Mouse (Mus musculus) gastrocnemius, postnatal 14 days (tissue): Measurements from ENCODE around the gene Snx15. TPM values are rescaled to one million over a fixed set of nuclear protein-coding genes. Genes with fewer than 3 reads are reported as not detected.

Source experiments
- DNase-seq: peaks from one replicate; pipeline ENCODE4 v3.0.0; 2021; ENCODE audit warnings: mixed read lengths
- intact Hi-C: fragments of 180-260 bp; cut with DNase I; formaldehyde crosslinking; loops from one replicate; pipeline ENCODE4 v1.15.1; 2025; ENCODE audit warnings: low total_unique reads
- total RNA-seq, 2 experiments: library from RNA; stranded (reverse); gene quantifications; 2 replicates each; pipeline ENCODE4 v1.2.3; 2021

The Snx15 gene
- total RNA-seq, 2 experiments from 2014 or later: 8.2 to 11.9 TPM

- intact Hi-C loops: no loop called here
- DNase-seq: no peak
Observed at GRCm38 (mm10) chr19:6082156-6082555, 45.9 kb downstream of the Snx15 start, which contains the start of gene Gm28374. Gene Gm28374, minus strand, starts transcription at chr19:6082256.

GRCm38 (mm10) chr19:6079983-6080480, 48.1 kb downstream of the Snx15 start, which contains the start of gene Tmem262:
Gene Tmem262, plus strand, starts transcription at chr19:6080033.
- no peak for DNase-seq
- intact Hi-C loops: no loop called here

- intact Hi-C loops: no loop called here
- DNase-seq: peak; percentile 79
Observed at GRCm38 (mm10) chr19:6076564-6077393, 51.3 kb downstream of the Snx15 start, which contains the start of gene Vps51. Gene Vps51, minus strand, starts transcription at chr19:6077231.

GRCm38 (mm10) chr19:6073889-6074288, 54.2 kb downstream of the Snx15 start:
- DNase-seq: no peak
- intact Hi-C loops: no loop called here

GRCm38 (mm10) chr19:6071261-6071660, 56.8 kb downstream of the Snx15 start:
- intact Hi-C loops: no loop called here
- DNase-seq: no peak

- intact Hi-C loops: no loop called here
- no peak for DNase-seq
Observed at GRCm38 (mm10) chr19:6070571-6071250, 57.4 kb downstream of the Snx15 start.

GRCm38 (mm10) chr19:6069851-6070250, 58.3 kb downstream of the Snx15 start:
- intact Hi-C loops: no loop called here
- no peak for DNase-seq

Other genes with a start within 250 kb of the Snx15 start
- under 1 TPM; 0.42 to 0.66 TPM for gene Tigd3, start 234.2 kb downstream of the Snx15 start, total RNA-seq
- 10 to 100 TPM; 71.9 to 78.2 TPM for gene Dpf2, start 215.3 kb downstream of the Snx15 start, total RNA-seq
- 10 to 100 TPM; 14.4 to 18.3 TPM for gene Cdc42ep2, start 203.5 kb downstream of the Snx15 start, total RNA-seq
- gene Pola2, start 164.1 kb downstream of the Snx15 start, total RNA-seq: 10 to 100 TPM; 10.9 to 13.2 TPM
- not detected for gene Slc22a20, start 142.2 kb downstream of the Snx15 start, total RNA-seq
- gene Capn1, start 112.4 kb downstream of the Snx15 start, total RNA-seq: 10 to 100 TPM; 77.0 to 81.1 TPM
- 10 to 100 TPM; 13.5 to 15.9 TPM for gene Syvn1, start 81.7 kb downstream of the Snx15 start, total RNA-seq
- gene Mrpl49, start 70.5 kb downstream of the Snx15 start, total RNA-seq: 10 to 100 TPM; 29.1 to 30.6 TPM
- 100 to 1,000 TPM; 481 to 546 TPM for gene Fau, start 70.5 kb downstream of the Snx15 start, total RNA-seq
- 1 to 10 TPM; 9.2 to 9.9 TPM for gene Znhit2, start 67.1 kb downstream of the Snx15 start, total RNA-seq
- gene Tm7sf2, start 59.9 kb downstream of the Snx15 start, total RNA-seq: 1 to 10 TPM; 3.7 to 4.5 TPM
- gene Vps51, start 51.1 kb downstream of the Snx15 start, total RNA-seq: 10 to 100 TPM; 20.4 to 24.0 TPM
- not detected for gene Tmem262, start 48.3 kb downstream of the Snx15 start, total RNA-seq
- not detected for gene Gm28374, start 46.0 kb downstream of the Snx15 start, total RNA-seq
- 10 to 100 TPM; 11.9 to 14.6 TPM for gene Zfpl1, start 43.3 kb downstream of the Snx15 start, total RNA-seq
- gene Cdca5, start 43.3 kb downstream of the Snx15 start, total RNA-seq: 1 to 10 TPM in 1 of 2 experiments, under 1 TPM in 1; 0.84 to 1.3 TPM
- gene AC131692.1, start 33.9 kb downstream of the Snx15 start, total RNA-seq: not detected
- gene Naaladl1, start 22.5 kb downstream of the Snx15 start, total RNA-seq: not detected
- gene Sac3d1, start 9.7 kb downstream of the Snx15 start, total RNA-seq: 10 to 100 TPM in 1 of 2 experiments, 1 to 10 TPM in 1; 8.8 to 14.4 TPM
- under 1 TPM in 1 of 2 experiments, not detected in 1; 0.20 TPM for gene Batf2, start 12.7 kb upstream of the Snx15 start, total RNA-seq
- gene Arl2, start 13.2 kb upstream of the Snx15 start, total RNA-seq: 10 to 100 TPM; 53.4 to 55.4 TPM
- gene Majin, start 56.1 kb upstream of the Snx15 start, total RNA-seq: not detected
- not detected for gene Gpha2, start 98.1 kb upstream of the Snx15 start, total RNA-seq
- gene Ppp2r5b, start 107.6 kb upstream of the Snx15 start, total RNA-seq: 10 to 100 TPM; 22.4 to 24.7 TPM
- 10 to 100 TPM; 12.7 to 14.6 TPM for gene Atg2a, start 113.4 kb upstream of the Snx15 start, total RNA-seq
- gene Ehd1, start 148.4 kb upstream of the Snx15 start, total RNA-seq: 10 to 100 TPM; 40.5 to 50.8 TPM
- gene Cdc42bpg, start 178.2 kb upstream of the Snx15 start, total RNA-seq: 1 to 10 TPM; 3.4 to 3.9 TPM
- gene Men1, start 206.7 kb upstream of the Snx15 start, total RNA-seq: 10 to 100 TPM; 10.1 to 11.4 TPM
- gene Map4k2, start 212.8 kb upstream of the Snx15 start, total RNA-seq: 10 to 100 TPM in 1 of 2 experiments, 1 to 10 TPM in 1; 9.5 to 14.4 TPM
- 10 to 100 TPM; 75.1 to 80.9 TPM for gene Sf1, start 235.4 kb upstream of the Snx15 start, total RNA-seq